Mouse (Mus musculus) heart, embryonic 14.5 days (tissue): Measurements from ENCODE around the gene Rbks. TPM values are rescaled to one million over a fixed set of nuclear protein-coding genes. Genes with fewer than 3 reads are reported as not detected.
A peak's percentile ranks its signal among the peaks of the same experiment; 100 is the strongest.

Source experiments
- ATAC-seq: fragments of 200-750 bp; cut with Nextera tagmentation; 2 replicates; pipeline ENCODE4 v1.8.0; 2017; ENCODE audit warnings: low read depth, moderate TSS enrichment; ENCODE audit not compliant: insufficient number of reproducible peaks, insufficient read depth, low FRiP score
- H3K27ac ChIP-seq, 2 experiments: fragments of 200-500 bp in 1 of 2; fragments of 300-500 bp in 1 of 2; sonication (generic) in 1 of 2; replicated peaks in 1 of 2; 2 replicates each; pipeline ENCODE4 v1.5.1; 2012 to 2014; ENCODE audit warnings: low read depth in 2 of 2, low read length in 2 of 2, control low read depth in 1 of 2, mild to moderate bottlenecking in 1 of 2, mixed read lengths in 1 of 2; ENCODE audit not compliant: control insufficient read depth in 1 of 2, insufficient read depth in 1 of 2
- H3K27me3 ChIP-seq: fragments of 300-500 bp; sonication (generic); 2 replicates; pipeline ENCODE4 v1.6.1; 2014; ENCODE audit warnings: mild to moderate bottlenecking, low read length, control low read depth; ENCODE audit not compliant: control insufficient read depth, insufficient read depth
- H3K36me3 ChIP-seq: fragments of 300-500 bp; sonication (generic); 2 replicates; pipeline ENCODE4 v1.6.1; 2014; ENCODE audit warnings: mild to moderate bottlenecking, control low read depth, low read length, mixed read lengths; ENCODE audit not compliant: control insufficient read depth, insufficient read depth
- H3K4me1 ChIP-seq, 2 experiments: fragments of 200-500 bp in 1 of 2; fragments of 300-500 bp in 1 of 2; sonication (generic) in 1 of 2; 2 replicates each; pipeline ENCODE4 v1.6.1; 2012 to 2014; ENCODE audit warnings: low read length in 2 of 2, control low read depth in 1 of 2, mixed read lengths in 1 of 2; ENCODE audit not compliant: control insufficient read depth in 2 of 2, insufficient read depth in 2 of 2
- H3K4me2 ChIP-seq: fragments of 300-500 bp; sonication (generic); 2 replicates; pipeline ENCODE4 v1.6.1; 2014; ENCODE audit warnings: mild to moderate bottlenecking, low read length
- H3K4me3 ChIP-seq, 2 experiments: fragments of 200-500 bp in 1 of 2; fragments of 300-500 bp in 1 of 2; sonication (generic) in 1 of 2; 2 replicates each; pipeline ENCODE4 v1.5.1; 2012 to 2014; ENCODE audit warnings: low read length in 2 of 2, mild to moderate bottlenecking in 2 of 2, control low read depth in 1 of 2, low read depth in 1 of 2, moderate library complexity in 1 of 2; ENCODE audit not compliant: control insufficient read depth in 1 of 2, insufficient read depth in 1 of 2
- H3K9ac ChIP-seq: fragments of 300-500 bp; sonication (generic); 2 replicates; pipeline ENCODE4 v1.6.1; 2014; ENCODE audit warnings: mild to moderate bottlenecking, low read length
- H3K9me3 ChIP-seq: fragments of 300-500 bp; sonication (generic); 2 replicates; pipeline ENCODE4 v1.6.1; 2016; ENCODE audit warnings: low read length, control low read depth; ENCODE audit not compliant: control insufficient read depth
- WGBS: fragments of 180-500 bp; shearing (Covaris S2); extraction: QIAGEN DNeasy Blood & Tissue Kit; methylation state at CpG from one replicate; pipeline ENCODE4 v1.1.7; 2014; 5-methylcytosine and 5-hydroxymethylcytosine counted together
- polyA plus RNA-seq: library from polyadenylated mRNA; unstranded; fragments of >200 nt; fragmentation: Nextera tagmentation; extraction: Ambion mirVana; gene quantifications from 2 replicates; pipeline ENCODE4 v1.2.1, GENCODE M21; 2014

Gene Rbks
- polyA plus RNA-seq, 1 experiment from 2014 or later: 3.6 TPM

- Histone ChIP-seq H3K27ac (no peak overlapping the region), H3K4me3 (no peak overlapping the region), H3K4me1 (peaks cover 3 to 15% of the 10 kb centered on the region in 2 experiments), H3K27me3 (no peaks in the 10 kb centered on the region), H3K9me3 (no peaks in the 10 kb centered on the region), H3K36me3 (no peaks in the 10 kb centered on the region), H3K4me2 (no peak overlapping the region), H3K9ac (no peak overlapping the region)
- no peak for ATAC-seq
- 52% methylated on average over 2 of the region's 2 CpGs for WGBS
Measured at GRCm38 (mm10) chr5:31673431-31673830, 24.0 kb downstream of the Rbks start.

- peaks cover 3 to 19% of the 10 kb centered on the region in 2 experiments for H3K4me1 ChIP-seq
- whole genome bisulfite sequencing: 70% methylated on average over 2 of the region's 2 CpGs
- no peaks in the 10 kb centered on the region for H3K36me3 ChIP-seq
- H3K4me2 ChIP-seq: no peak overlapping the region
- H3K4me3 ChIP-seq: no peak overlapping the region
- H3K27ac ChIP-seq: no peak overlapping the region
- ATAC-seq: no peak
- no peaks in the 10 kb centered on the region for H3K27me3 ChIP-seq
- H3K9me3 ChIP-seq: no peaks in the 10 kb centered on the region
- H3K9ac ChIP-seq: no peak overlapping the region
Measured at GRCm38 (mm10) chr5:31671137-31671536, 26.3 kb downstream of the Rbks start.

DNA sequence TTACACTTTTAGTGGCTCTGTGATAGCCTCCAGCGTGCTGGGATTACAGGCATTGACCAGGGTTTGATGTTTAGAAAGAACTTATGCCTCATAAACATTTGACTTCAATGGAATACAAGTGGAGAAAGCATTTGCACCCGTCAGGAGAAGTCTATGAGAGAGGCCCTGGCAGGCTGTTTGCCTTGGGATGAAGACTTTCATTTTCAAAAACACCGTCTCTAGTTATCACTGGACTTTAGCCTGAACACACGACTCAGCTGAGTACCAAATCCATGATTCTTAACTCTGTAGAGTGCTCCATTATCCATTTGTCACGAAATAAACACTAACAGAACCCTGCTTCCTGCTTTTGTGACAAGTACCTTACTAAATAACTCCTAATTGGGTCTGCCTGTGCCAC lies 27.4 kb downstream of the Rbks start:
- no peak for ATAC-seq
- peak overlapping the region; percentile 24 for H3K4me2 ChIP-seq
- no peaks in the 10 kb centered on the region for H3K36me3 ChIP-seq
- H3K4me3 ChIP-seq: no peak overlapping the region
- whole genome bisulfite sequencing: 47% methylated on average over 5 of the region's 5 CpGs
- H3K4me1 ChIP-seq: peaks cover 3 to 20% of the 10 kb centered on the region in 2 experiments
- H3K9me3 ChIP-seq: no peaks in the 10 kb centered on the region
- no peaks in the 10 kb centered on the region for H3K27me3 ChIP-seq
- no peak overlapping the region; a peak in 1 of 4 replicates for H3K27ac ChIP-seq
- peak overlapping the region; percentile 48; the same call in 1 of the 2 replicates for H3K9ac ChIP-seq

DNA sequence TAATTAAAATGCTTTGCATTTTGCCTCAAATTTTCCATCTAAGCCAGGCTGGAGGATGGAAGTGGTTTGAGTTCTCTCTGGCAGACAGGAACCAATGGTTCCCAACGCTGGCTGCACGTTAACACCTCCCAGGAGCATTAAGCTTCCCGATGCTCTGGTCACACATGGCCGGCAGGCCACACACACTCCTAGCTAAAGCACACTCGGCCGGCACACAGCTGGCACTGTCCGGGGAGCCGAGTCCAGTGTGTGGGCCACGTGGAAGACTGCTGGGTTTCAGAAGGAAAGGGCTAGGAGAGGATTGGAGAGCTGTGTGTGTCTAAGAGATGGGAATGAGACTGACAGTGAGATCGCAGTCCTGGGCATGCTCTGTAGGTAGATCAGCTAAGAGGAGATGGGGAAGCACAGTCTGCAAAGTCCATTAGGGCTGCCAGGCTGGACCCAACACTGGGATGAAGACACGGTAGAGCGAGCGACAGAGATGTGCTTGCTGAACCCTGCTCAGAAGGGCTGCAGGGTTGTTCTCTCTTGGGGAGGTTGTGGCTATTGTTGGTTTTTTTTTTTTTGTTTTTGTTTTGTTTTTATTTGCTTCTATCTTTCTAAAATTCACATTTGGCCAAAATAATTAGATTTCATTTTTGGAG lies 29.0 kb downstream of the Rbks start:
- no peaks in the 10 kb centered on the region for H3K36me3 ChIP-seq
- H3K4me3 ChIP-seq: no peak overlapping the region
- no peak for ATAC-seq
- H3K27ac ChIP-seq: no peak overlapping the region
- 86% methylated on average over 13 of the region's 13 CpGs for WGBS
- H3K4me1 ChIP-seq: peaks cover 3 to 16% of the 10 kb centered on the region in 2 experiments
- H3K27me3 ChIP-seq: no peaks in the 10 kb centered on the region
- no peak overlapping the region for H3K4me2 ChIP-seq
- H3K9ac ChIP-seq: no peak overlapping the region
- no peaks in the 10 kb centered on the region for H3K9me3 ChIP-seq

DNA sequence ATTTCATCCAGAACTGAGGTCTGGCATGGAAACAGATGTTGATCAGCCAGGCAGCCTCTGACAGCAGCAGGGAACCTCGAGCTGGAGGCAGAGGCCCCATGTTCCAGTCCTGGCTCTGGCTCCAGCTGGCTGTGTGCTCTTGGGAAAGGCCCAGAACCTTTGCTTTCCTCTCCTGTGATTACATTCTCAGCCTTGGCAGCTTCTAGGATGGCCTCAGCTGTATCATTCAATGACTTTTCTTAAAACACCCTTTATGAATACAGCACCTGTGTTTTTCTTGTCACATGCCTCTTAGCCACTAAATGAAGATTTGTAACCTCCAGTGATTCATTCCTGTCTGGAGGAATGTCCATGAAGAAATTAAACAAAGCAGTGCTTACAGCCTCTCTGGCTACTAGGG lies 31.3 kb downstream of the Rbks start:
- no peaks in the 10 kb centered on the region for H3K9me3 ChIP-seq
- WGBS: 15% methylated on average over 1 of the region's 1 CpGs

GRCm38 (mm10) chr5:31655688-31656190 lies 41.7 kb downstream of the Rbks start:
- WGBS: 70% methylated on average over 1 of the region's 1 CpGs
- H3K27ac ChIP-seq: no peak overlapping the region
- ATAC-seq: no peak
- no peaks in the 10 kb centered on the region for H3K36me3 ChIP-seq
- no peaks in the 10 kb centered on the region for H3K4me1 ChIP-seq
- no peak overlapping the region for H3K4me3 ChIP-seq
- no peaks in the 10 kb centered on the region for H3K27me3 ChIP-seq
- no peak overlapping the region for H3K9ac ChIP-seq
- H3K4me2 ChIP-seq: no peak overlapping the region
- 0 out of 2 replicates have a peak, but pooled peaks cover 6% of the 10 kb centered on the region for H3K9me3 ChIP-seq

More for the DNA sequence above, 31.3 kb downstream of the Rbks start:
- Histone ChIP-seq H3K27me3 (no peaks in the 10 kb centered on the region), H3K36me3 (no peaks in the 10 kb centered on the region), H3K4me1 (peaks cover 3 to 13% of the 10 kb centered on the region in 2 experiments; a peak in 3 of 4 replicates), H3K27ac (no peak overlapping the region), H3K9ac (no peak overlapping the region), H3K4me3 (no peak overlapping the region), H3K4me2 (no peak overlapping the region)
- ATAC-seq: no peak

DNA sequence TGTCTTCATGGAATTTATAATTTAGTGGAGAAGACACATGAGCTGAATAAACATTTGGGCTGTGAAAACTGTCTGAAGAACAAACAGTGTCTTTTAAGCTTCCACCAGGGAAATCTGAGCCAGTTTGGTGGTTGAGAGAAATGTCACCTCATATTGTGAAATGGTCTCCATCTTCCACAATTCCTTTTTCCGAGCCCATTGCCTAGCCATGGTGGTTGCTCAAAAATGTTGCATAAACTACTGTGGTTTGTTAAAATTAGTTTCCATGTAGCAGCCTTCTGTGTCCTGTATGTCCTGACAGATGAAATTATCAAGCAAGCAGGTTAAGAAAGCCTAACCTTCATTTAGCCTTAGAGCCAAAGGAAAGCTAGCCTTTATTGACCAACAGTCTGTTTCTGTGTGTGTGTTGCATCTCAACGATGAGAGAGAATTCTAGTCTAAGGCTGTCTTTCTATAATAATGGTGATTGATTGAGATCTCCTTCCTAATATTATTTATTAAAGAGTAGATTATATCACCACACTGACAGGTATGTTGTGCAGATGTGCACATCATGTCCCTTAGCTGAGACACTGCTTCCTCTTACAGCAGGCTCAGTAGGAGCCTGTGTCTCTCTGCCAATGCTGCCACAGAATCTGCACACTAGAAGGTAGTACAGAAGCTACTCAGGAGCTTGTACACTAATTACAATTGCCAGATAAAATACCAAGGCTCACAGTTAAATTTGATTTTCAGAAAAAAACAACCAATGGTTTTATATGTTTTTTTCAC lies 46.7 kb downstream of the Rbks start:
- Histone ChIP-seq H3K9me3 (0 out of 2 replicates have a peak, but pooled peaks cover 6% of the 10 kb centered on the region), H3K4me3 (no peak overlapping the region), H3K4me1 (peaks cover 0 to 3% of the 10 kb centered on the region in 2 experiments; a peak in 1 of 4 replicates), H3K9ac (no peak overlapping the region), H3K36me3 (no peaks in the 10 kb centered on the region), H3K27me3 (no peaks in the 10 kb centered on the region), H3K4me2 (no peak overlapping the region), H3K27ac (no peak overlapping the region)
- no peak for ATAC-seq
- 94% methylated on average over 2 of the region's 2 CpGs for WGBS
